Mouse (Mus musculus) spleen, postnatal 36 days (tissue): ENCODE results near the gene Zfp362.

ENCODE experiments used
- DNase-seq, 2 experiments: peaks; one replicate each; pipeline ENCODE4 v3.0.0; 2022; ENCODE audit warnings: low spot score in 2 of 2, mixed read lengths in 1 of 2

The Zfp362 gene

DNA sequence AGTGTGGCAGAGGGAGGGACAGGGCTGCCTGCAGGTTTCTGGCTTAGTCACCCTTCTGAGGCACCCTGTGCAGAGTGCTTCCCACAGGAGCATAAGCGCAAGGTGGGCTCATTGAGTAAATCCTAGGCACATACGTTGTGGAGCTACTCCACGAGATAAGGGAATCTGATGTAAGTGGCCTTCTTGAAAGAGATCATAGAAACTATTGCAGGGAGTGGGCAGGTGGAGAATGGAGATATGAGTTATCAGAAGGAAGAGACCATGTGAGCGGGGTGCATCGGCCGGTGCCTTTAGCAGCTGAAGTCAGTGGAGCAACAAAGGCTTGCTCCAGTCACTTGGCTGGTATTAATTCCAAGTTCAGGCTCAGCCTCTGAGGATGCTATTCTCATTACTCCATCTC, 45.8 kb downstream of the Zfp362 start:
- DNase-seq: no peak

DNA sequence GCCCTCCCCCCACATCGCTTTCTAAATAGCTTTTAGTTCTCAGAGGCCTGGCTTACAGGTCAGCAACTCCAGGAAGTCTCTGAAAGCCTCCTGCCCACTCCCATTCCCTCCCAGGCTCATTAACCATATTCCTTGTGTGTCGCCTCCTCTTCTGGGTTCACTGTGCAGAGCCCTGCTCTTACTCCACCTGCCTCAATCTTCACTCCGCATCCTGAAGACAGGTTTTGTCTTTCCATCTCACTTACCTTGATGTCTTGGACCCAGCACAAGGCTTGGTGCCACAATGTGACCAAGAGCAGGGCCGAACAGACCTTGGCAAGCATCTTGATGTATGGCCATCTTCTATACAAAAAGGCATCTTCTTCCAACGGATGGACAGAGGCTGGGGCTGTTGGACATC, 46.6 kb downstream of the Zfp362 start:
- no peak for DNase-seq

DNA sequence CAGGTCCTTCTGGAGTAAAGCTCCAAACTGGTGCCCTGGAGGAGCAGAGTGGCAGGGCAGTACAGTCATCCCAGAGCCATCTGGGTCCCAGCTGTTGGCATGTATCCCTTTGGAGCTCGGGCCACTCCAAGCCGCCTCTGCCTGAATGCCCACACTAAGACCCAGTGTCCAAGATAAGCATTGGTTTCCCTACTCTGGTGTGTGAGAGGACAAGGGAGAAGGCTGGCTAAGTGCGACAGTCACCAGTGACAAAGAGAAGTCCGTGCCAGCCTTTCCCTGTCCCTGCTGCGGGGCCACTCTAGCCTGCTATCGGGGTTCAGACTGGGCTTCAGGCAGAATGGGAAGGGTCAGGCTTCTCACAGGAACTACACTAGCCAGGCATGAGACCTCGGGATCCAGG, 49.9 kb downstream of the Zfp362 start:
- DNase-seq: no peak

DNA sequence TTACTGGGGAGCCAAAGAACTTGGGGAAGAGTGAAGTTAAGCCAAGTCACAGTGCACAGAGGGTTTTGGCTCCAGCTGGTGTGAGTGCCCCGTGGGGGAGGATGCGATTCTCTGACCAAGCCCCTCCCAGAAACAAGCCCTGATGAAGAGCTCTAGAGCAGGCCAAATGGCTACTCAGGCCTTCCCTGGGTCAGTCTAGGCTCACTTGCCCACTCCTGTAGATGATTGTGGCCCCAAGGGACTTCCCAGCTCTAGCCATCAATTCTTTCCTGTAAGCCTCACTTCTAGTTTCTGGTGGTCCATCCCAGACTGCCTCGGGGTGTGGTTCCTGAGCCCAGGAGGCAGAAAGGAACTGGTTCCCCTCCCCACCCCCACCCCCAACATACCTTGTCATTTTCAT, 50.8 kb downstream of the Zfp362 start, which contains the start of gene A3galt2:
Gene A3galt2, plus strand, starts transcription at position 301 of the 400 bp plus-strand sequence.
- DNase-seq: no peak

DNA sequence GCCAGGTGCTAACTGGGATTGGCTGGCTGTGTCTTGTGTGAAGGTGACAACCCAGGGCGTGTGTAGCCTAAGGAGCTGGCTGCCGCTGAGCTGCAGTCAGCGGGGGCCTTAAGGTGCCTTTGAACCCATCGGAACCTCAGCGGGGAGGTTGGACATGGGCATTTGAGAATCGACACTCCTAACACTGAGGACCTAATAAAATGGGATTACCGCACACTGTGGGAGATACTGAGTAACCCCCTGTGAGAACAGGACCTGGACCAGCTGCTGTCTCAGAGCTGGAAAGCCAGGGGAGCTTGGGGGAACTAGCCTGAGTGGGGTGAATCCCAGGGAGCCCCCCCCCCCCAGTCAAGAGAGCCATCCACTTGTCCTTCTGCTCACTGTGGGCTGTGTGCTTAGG, 52.3 kb downstream of the Zfp362 start:
- DNase-seq: no peak

DNA sequence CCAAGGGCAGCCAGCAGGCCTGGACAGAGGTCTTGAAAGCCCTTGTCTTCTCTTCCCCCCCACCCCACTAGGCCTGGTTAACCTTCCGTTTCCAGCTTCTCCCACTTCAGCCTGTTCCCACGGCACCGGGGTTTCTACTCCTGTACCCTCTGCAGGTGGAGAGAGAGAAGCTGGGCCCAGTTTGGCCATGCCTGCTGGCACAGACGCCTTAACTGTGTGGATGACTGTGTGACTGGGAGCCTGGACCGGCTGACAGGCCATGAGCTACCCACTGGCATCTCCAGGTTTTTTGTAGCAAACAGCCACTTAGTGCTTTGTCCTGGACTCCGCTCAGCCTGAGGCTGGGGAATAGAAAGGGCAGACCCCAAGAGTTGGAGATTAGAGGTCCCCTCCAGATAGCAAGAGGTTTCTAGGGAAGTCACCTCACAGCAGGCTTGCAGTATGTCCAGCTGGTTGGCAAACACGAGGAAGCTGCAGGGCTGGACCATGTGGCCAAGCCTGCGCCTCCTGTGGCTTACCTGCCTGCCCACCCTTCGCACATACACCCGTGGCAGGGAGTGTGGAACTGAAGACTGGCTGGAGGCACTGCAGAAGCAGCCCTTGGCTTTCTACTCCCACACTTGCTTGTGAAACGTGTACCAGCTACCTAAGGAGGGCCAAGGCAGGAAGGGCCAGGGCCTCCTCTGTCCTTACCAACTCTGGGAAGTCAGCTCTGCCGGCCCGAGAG, 53.7 kb downstream of the Zfp362 start:
- no peak for DNase-seq

DNA sequence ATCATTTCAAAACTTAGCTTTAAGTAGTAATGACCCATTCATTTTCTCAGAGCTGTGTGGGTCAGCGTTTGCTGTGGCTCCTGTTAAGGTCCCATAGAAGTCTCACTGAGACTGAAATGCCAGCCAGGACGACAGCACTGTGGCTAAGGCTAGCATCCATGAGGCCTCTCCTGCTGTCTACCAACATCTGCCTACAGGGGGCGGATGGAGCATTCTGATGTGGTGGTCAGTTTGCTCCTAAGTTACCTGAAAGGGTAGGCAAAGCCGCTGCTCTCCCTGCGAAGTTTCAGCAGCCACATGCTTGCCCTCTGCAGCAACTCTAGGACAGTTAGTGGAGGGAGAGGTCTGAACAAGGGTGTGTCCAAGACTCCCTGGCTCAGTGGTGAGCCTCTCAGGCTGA, 54.8 kb downstream of the Zfp362 start:
- DNase-seq: no peak

DNA sequence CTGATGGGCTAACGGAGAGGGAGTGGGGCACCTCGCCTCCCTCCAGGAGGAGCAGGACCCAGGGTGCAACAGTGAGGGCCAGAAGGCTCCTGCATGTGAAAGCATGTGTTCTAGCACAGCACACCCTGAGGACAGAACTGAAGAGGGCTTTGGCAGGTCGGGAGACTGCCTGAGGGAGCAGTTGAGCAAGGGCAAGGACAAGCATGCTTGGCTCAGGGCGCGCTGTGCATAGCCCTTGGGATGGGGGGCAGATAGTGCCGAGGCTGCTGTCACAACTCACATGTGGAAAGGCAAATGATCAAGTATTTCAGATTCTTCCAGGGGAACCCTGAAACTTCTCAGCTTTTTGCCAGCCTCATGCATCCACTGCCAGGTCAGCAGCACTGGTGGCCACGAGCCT, 57.5 kb downstream of the Zfp362 start:
- DNase-seq: no peak

DNA sequence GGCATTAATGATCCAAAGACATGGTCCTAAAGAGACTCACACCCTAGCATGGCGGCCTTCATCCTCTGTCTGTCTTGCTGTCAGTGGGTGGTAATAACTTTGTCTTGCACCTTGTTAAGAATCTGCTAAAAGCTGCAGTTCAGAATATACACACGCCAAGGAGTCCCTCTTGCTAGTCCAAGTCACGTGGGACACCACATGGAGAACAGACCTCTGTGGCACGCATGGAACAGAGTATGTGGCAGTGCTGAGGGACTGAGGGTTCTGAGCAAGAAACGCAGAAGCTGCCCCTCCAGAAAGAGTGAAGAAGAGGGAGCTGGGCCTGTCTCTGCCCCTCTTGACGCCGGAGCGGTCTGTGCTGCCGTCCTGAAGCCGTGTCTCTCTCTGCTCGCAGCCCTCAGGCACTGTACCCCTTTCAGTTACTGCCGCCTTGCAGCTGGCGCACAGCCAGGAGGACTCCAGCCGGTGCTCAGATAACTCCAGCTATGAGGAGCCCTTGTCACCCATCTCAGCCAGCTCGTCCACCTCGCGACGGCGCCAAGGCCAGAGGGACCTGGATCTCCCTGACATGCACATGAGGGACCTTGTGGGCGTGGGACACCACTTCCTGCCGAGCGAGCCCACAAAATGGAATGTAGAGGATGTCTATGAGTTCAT, 58.1 kb downstream of the Zfp362 start:
- peak in 1 of 2 experiments; percentile 30 for DNase-seq

DNA sequence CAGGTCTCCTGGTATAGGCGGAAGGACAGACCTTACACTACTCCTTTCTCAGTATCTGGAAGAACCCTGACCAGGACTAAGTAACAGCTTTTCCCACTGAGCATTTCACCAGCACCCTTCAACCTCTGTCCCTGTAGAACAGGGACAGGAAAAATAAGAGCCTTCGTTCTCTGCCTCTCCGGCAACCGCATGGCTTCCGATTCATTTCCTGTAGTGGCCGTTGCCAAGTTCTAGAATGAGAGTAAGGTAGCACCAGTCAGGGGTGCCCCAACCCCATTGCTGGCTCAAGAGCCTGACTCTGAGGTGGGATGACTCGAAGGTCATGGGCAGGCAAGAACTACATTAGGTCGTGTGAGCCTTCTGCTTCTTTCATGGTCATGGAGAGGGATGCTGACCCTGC, 60.7 kb downstream of the Zfp362 start:
- no peak for DNase-seq

DNA sequence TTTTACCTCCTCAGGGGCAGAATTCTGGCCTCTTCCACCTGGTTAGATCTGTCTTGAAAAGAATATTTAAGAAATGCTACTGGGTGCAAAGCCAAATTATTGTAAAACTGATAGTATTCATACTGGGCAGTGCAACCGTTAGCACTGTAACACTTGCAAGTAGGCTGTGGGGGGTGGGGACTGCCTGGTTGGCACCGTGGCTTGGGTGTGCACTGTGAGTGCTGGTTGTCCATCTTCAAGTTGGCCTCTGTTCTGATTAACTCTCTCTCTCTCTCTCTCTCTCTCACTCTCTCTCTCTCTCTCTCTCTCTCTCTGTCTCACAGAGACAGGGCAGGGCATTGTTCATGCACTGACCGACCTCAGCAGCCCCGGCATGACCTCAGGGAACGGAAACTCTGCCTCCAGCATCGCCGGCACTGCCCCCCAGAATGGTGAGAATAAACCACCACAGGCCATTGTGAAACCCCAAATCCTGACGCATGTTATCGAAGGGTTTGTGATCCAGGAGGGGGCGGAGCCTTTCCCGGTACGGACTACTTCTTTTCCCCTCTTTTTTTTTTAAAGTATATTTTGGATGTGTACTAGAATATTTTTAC, 62.7 kb downstream of the Zfp362 start:
- no peak for DNase-seq

DNA sequence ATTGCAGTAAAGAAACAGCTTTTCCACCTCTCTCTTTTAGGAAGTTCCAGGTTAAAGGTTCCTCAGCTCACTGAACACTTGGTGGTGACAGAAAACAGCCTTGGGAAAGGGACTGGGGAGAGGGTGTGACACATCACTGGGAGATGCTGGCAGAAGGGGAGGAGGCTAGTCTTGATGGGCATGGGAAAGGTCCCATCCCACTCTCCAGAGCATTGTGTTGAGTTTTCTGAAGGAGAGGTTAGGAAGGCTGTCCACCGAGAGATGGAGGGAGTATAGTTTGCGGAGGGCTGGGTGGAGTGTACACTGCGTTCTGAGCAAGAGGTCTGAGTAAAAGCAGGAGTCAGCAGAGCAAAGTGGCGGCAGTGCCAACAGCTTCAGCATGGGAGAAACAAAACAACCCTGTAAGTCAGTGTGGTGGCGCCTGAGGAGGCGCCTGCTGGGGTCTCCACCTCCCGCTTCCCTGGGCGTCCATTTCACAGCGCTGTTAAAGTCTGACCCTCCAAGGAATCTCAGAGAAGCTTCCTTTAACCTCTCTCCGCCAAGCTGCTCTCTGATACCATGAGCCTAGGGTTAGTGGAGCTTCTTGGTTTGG, 63.4 kb downstream of the Zfp362 start:
- no peak for DNase-seq

DNA sequence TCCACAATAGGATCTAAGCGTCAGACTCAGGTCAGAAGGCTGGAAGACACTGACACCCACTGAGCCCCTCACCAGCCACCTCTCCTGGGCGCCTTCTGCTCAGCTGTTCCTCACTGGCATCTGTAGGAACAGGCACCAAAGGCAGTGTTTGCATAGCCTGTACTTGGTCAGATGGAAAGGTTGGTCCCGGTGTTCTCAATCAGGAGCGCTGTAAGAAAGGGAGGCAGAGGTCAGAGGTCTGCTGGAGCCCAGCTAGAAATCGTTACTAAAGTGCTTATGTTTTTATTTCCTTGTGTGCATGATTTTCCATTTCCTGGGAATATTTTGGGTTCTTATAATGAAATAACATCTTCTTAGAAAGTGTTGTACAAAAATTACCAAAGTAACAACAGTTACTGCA, 63.9 kb downstream of the Zfp362 start:
- DNase-seq: no peak

DNA sequence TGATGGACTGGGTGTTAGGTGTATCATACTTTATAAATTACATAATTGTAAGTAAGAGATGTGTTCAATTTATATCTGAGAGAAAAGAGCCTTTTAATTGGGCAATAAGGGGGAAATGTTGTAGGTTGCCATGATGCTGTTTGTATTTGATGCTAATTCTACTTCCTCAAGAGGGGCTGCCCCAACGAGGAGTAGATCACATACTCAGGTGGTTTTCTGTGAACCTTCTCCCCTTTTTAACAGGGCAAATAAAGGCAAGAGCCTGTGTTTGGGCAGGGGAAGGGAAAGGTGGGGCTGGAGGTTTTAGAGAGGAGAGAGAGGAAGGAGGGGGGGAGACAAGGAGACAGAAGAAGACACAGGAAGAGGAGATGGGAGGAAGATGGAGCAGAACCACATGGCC, 65.0 kb downstream of the Zfp362 start:
- no peak for DNase-seq

DNA sequence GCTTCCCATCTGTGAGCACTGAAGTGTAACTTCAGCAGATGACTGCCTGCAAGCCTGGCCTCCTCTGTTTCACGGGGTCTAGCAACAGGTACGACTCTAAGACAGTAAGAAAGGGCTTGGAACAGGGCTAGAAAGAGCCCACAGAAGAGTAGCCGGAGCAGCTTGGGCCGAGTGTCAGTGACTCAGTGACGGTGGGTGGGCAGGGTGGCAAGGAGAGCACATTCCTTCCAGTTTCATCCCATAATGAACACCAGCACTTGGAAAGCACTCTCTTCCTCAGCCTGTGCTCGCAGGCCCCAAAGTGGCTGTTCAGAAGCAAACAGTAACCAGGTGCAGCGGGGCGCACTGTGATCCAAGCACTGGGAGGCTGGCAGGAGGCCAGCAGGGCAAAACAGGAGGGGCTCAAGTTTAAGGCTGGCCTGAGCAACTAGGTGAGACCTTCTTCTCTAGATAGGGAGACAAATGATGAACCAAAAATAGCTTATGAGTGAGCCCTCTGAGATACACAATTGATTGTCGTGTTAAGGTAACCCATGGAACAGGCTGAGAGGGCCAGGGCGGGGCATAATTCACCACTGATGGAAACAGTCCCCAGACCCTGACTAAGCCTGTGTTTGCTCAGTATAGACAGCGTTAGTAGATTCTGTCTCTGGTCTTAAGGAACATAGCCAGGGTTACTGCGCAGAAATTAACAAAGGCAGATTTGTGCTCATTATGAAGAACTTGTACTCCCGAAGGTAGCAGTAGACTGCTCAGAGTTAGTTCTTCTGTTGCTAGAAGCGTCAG, 67.8 kb downstream of the Zfp362 start:
- DNase-seq: no peak

DNA sequence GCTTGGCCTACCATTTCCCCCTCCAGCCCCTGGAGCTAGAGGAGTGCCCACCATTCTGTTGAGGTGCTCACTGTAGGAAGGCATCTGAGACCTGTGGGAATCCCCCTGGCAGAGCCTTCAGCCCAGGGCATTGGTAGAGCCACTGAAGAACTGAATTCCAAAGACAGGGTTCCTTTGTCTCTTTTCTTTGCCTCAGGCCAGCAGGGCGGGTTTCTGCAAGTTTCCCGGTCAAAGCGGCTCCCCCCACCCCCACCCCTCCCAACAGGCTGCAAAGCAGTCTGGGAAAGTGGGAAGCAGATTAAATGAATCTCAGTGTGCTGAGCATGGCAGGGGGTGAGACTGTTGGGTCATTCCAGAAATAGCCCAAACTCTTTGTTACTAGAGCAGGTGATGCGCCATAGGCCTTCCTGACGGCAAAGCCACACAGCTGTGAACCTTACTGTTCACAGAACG, 68.7 kb downstream of the Zfp362 start:
- DNase-seq: no peak

DNA sequence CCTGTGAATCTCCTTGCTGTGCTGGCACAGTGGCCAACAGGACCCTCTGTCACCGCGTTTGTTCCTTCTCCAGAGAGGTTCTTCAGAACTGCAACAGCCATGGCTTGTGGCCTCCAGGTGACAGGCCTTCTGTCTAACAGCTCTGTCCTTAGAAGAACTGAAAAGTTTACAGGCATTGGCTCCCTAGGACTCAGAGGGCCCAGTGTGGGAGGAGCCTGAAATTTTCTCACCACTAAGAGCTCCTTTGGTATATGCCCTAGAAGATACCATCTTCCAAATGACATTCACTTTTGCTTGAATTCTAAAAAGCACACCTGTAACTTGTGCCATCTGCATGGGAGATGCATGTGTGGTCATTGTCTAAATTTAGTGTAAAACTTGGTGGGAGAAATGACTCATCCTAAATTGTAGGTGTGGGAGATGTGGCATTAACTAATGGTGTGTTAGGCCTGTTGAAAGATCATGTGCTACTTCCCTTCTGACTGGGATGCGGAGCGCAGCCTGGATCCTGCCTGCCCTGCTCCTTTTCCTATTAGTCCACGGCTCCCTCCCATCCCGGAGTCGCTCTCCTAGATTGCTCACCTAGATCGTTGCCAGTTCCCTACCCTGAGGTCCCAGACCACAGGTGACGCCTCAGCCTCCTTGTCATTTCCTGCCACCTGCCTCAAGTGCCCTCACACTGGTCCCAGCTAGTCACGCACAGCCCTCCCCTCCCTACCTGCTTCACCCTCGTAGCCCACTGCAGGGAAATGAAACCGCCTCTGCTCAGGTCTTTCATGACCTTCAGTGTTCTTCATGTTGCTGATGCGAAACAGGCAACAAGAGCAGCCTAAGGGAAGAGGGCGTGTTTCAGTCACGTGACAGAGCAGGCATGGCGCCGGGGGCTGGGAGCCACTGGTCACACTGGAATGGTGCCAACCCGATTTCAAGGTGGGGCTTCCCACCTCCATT, 70.8 kb downstream of the Zfp362 start:
- DNase-seq: peak; percentile 88

DNA sequence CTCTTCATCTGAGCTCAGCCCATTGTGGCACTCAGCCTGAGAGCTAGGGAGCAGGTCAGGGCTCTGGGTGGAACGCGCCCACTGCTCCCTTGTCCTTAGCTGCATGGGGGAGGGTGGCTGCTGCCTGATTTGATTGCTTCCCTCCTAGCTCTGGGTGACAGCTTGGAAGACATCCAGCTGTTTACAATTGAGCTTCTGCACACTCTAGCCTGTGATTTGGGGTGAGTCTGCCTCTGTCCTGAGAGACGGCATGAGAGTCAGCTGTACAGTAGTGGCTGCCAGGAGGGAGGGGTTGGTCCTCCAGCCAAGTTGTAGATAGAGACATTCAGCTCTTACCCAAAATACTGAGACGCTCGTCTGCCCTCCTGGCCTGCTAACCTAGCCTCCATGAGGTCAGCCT, 71.6 kb downstream of the Zfp362 start:
- DNase-seq: peak; percentile 28 to 32

DNA sequence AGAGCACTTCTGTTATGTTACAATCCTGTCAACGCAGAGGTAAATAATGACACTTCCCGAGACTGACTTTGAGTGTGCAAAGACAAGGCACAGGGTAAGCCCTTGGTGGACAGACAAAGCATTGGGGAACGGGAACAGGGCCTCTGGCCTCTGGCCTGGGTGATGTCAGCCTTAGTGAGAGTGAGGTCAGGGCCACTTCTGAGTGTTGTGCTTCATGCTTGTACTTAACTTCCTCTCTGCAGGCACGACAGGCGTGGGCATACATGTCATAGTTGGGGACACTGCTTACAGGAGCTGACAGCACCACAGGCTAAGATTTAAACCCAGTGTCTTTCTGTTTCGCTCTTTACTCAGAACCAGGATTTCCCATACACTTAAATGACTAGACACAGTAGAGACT, 72.3 kb downstream of the Zfp362 start:
- DNase-seq: peak; percentile 69 to 72

DNA sequence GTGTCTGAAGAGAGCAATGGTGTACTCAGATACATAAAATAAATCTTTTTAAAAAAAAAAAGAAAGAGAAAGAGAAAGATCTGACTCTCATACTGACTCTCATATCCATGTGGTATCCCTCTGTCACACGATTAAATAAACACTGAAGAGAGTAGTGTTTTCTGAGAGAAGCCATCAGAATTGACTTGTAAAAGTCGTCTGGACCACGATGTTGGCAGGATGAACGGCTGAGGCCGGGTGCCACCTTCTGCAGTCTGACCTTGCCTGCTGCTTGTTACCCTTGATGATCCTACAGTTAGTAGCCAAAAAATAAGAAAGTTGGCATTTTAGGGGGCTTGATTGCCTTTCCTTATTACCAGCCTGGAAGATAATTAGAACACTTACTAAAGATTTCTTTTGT, 73.1 kb downstream of the Zfp362 start:
- no peak for DNase-seq

DNA sequence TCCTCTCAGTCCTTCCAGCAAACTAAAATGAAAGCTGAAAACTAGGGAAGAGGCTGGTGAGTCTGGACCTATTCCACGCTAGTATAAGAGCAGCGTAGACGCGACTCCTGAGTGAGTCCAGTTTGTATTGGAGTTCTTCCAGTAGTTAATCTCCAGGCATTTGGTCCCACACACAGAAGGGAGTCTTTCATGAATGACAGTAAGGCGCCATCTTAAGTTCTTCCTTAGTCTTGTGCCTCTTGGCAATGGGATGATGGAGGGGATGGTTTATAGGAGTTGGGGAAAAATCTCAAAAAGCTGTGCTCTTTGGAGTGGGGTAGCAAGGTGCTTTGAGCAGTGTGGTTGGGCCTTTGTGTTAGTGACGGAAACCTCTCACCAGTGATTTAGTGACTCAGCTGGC, 75.6 kb downstream of the Zfp362 start:
- no peak for DNase-seq
